Mouse (Mus musculus) intestine, embryonic 14.5 days (tissue): ENCODE measurements around the gene Abca4. TPM values are rescaled to one million over a fixed set of nuclear protein-coding genes. Genes with fewer than 3 reads are reported as not detected.

Source experiments
- ATAC-seq: fragments of 200-750 bp; cut with Nextera tagmentation; replicated peaks from 2 replicates; pipeline ENCODE4 v1.8.0; 2017; ENCODE audit warnings: low read depth, moderate number of reproducible peaks, moderate TSS enrichment, moderate library complexity; ENCODE audit not compliant: low FRiP score, low TSS enrichment
- DNase-seq: peaks from one replicate; pipeline ENCODE4 v3.0.0-alpha.2; 2018; ENCODE audit warnings: low spot score
- H3K27ac ChIP-seq: fragments of 300-500 bp; sonication (generic); 2 replicates; pipeline ENCODE4 v1.5.1; 2014; ENCODE audit warnings: low read depth, mild to moderate bottlenecking, control low read depth
- H3K27me3 ChIP-seq: fragments of 300-500 bp; sonication (generic); replicated peaks from 2 replicates; pipeline ENCODE4 v1.6.1; 2014; ENCODE audit warnings: low read length, control low read depth; ENCODE audit not compliant: control insufficient read depth, insufficient read depth
- H3K36me3 ChIP-seq: fragments of 300-500 bp; sonication (generic); 2 replicates; pipeline ENCODE4 v1.6.1; 2014; ENCODE audit warnings: low read length, control low read depth; ENCODE audit not compliant: control insufficient read depth, insufficient read depth
- H3K4me1 ChIP-seq: fragments of 300-500 bp; sonication (generic); replicated peaks from 2 replicates; pipeline ENCODE4 v1.6.1; 2014; ENCODE audit warnings: low read length, control low read depth, mixed read lengths; ENCODE audit not compliant: control insufficient read depth, insufficient read depth
- H3K4me2 ChIP-seq: fragments of 300-500 bp; sonication (generic); 2 replicates; pipeline ENCODE4 v1.6.1; 2014; ENCODE audit warnings: low read length
- H3K4me3 ChIP-seq: fragments of 300-500 bp; sonication (generic); 2 replicates; pipeline ENCODE4 v1.5.1; 2014; ENCODE audit warnings: low read depth, low read length, control low read depth, mixed read lengths
- H3K9ac ChIP-seq: fragments of 300-500 bp; sonication (generic); 2 replicates; pipeline ENCODE4 v1.6.1; 2014; ENCODE audit warnings: mild to moderate bottlenecking, low read length
- H3K9me3 ChIP-seq: fragments of 300-500 bp; sonication (generic); 2 replicates; pipeline ENCODE4 v1.6.1; 2016; ENCODE audit warnings: low read length, control low read depth; ENCODE audit not compliant: control insufficient read depth
- WGBS: fragments of 180-500 bp; shearing (Covaris S2); extraction: QIAGEN DNeasy Blood & Tissue Kit; methylation state at CpG from one replicate; pipeline ENCODE4 v1.1.7; 2014; 5-methylcytosine and 5-hydroxymethylcytosine counted together
- polyA plus RNA-seq: library from polyadenylated mRNA; unstranded; fragments of >200 nt; fragmentation: Nextera tagmentation; extraction: Ambion mirVana; gene quantifications from 2 replicates; pipeline ENCODE4 v1.2.1, GENCODE M21; 2014

Gene Abca4
- polyA plus RNA-seq = 0.99 and 2.2 TPM in 2 replicates

GRCm38 (mm10) chr3:122043799-122044547 lies at the start of gene Abca4:
Gene Abca4 (plus strand): TSS chr3:122044443.
- DNase-seq = no peak
- no peaks in the 10 kb centered on the region for H3K36me3 ChIP-seq

DNA sequence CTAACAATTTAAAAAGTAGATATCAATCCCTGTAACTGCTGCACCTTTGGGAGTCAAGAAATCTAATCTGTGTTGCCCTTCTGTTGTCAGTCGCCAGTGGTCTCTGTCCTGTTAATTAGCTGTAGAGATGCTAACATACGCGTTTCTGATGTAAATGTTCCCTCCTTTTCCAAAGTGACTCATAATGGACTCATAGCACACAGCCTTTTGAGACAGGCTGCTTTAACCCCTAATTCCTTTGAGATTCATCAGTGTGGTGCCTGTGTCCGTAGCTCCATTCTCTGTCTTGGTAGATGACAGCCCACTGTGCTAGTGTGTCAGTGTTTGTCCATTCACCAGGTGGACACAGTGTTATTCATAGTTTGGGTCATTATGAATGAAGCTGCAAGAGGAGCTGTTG lies 49.1 kb upstream of the Abca4 start:
- Histone ChIP-seq H3K4me2 (no peak overlapping the region), H3K9ac (no peak overlapping the region), H3K36me3 (peaks cover 30% of the 10 kb centered on the region; the same call in 1 of the 2 replicates), H3K27ac (no peak overlapping the region), H3K4me3 (no peak overlapping the region), H3K4me1 (peaks cover 3% of the 10 kb centered on the region), H3K27me3 (no peaks in the 10 kb centered on the region), H3K9me3 (no peaks in the 10 kb centered on the region)
- DNase-seq (no peak), ATAC-seq (no peak)
- 86% methylated on average over 4 of the region's 4 CpGs for WGBS

More at GRCm38 (mm10) chr3:122043799-122044547, at the start of gene Abca4:
- Histone ChIP-seq H3K4me1 (peaks cover 40% of the 10 kb centered on the region), H3K4me2 (peak within 1 kb of the TSS; percentile 28), H3K27me3 (no peaks in the 10 kb centered on the region), H3K9me3 (no peaks in the 10 kb centered on the region), H3K4me3 (no peak within 1 kb of the TSS), H3K9ac (no peak within 1 kb of the TSS), H3K27ac (no peak within 1 kb of the TSS)
- 29% methylated on average over 26 of the region's 26 CpGs for WGBS
- ATAC-seq = no peak

- ATAC-seq = no peak
- no peak overlapping the region for H3K4me3 ChIP-seq
- WGBS = 62% methylated on average over 2 of the region's 2 CpGs
- H3K36me3 ChIP-seq = peaks cover 14% of the 10 kb centered on the region
- no peak for DNase-seq
- H3K9ac ChIP-seq = no peak overlapping the region
- H3K9me3 ChIP-seq = no peaks in the 10 kb centered on the region
- H3K4me2 ChIP-seq = no peak overlapping the region
- H3K27me3 ChIP-seq = no peaks in the 10 kb centered on the region
- H3K4me1 ChIP-seq = peaks cover 4% of the 10 kb centered on the region
- H3K27ac ChIP-seq = no peak overlapping the region
Observed at GRCm38 (mm10) chr3:121999934-122000333, 44.3 kb upstream of the Abca4 start.

DNA sequence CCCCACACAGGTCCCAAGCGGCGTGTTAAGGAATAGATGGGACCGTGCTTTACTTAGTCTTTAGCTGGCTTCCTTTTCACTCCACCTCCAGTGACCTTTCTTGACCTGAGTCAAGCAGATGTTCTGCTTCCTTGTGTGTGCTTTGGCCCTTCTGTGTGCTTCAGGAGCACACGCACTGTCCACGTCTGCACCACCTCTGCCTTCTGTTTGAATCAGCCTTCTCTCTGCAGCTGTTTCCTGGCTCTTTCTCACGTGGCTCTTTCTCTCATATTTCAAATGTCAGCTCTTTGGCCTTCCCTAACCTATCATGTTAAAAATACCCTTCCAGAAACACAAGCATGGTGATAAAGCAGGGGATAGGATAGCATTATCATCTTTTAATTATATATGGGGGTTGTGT lies 42.7 kb upstream of the Abca4 start:
- peaks cover 4% of the 10 kb centered on the region for H3K4me1 ChIP-seq
- H3K4me3 ChIP-seq = no peak overlapping the region
- H3K36me3 ChIP-seq = peaks cover 21% of the 10 kb centered on the region
- no peak overlapping the region for H3K4me2 ChIP-seq
- H3K9me3 ChIP-seq = no peaks in the 10 kb centered on the region
- no peak overlapping the region for H3K27ac ChIP-seq
- 48% methylated on average over 6 of the region's 6 CpGs for WGBS
- DNase-seq = no peak
- H3K9ac ChIP-seq = no peak overlapping the region
- ATAC-seq = no peak
- no peaks in the 10 kb centered on the region for H3K27me3 ChIP-seq

- no peaks in the 10 kb centered on the region for H3K27me3 ChIP-seq
- H3K36me3 ChIP-seq = peaks cover 66% of the 10 kb centered on the region
- DNase-seq = no peak
- no peak overlapping the region for H3K4me2 ChIP-seq
- no peaks in the 10 kb centered on the region for H3K9me3 ChIP-seq
- 91% methylated on average over 5 of the region's 5 CpGs for WGBS
- H3K4me1 ChIP-seq = no peaks in the 10 kb centered on the region
- H3K27ac ChIP-seq = no peak overlapping the region
- no peak for ATAC-seq
- H3K4me3 ChIP-seq = no peak overlapping the region
- no peak overlapping the region for H3K9ac ChIP-seq
Observed at GRCm38 (mm10) chr3:122009818-122010217, 34.4 kb upstream of the Abca4 start.

DNA sequence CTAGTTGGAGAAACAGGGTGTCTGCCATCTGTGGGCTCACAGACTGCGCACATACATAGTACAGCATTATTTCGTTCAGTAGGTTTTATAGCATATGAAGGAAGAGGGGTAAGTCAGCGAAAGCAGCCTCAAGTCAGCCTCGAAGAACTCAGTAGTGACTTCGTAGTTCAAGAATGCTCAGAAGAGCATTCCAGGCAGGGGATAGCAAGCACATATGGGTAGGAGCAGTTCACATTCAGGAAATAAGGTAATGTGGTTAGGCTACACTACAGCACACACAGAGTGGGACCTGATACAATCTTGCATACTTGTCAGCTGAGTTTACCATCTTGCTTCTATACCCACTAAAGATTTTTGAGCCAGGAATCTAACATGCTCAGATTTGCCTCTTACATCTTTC lies 34.0 kb upstream of the Abca4 start:
- Histone ChIP-seq H3K4me2 (no peak overlapping the region), H3K9me3 (no peaks in the 10 kb centered on the region), H3K27me3 (no peaks in the 10 kb centered on the region), H3K36me3 (peaks cover 69% of the 10 kb centered on the region), H3K9ac (no peak overlapping the region), H3K27ac (no peak overlapping the region), H3K4me3 (no peak overlapping the region), H3K4me1 (no peaks in the 10 kb centered on the region)
- DNase-seq = no peak
- 83% methylated on average over 5 of the region's 5 CpGs for WGBS
- ATAC-seq = no peak

DNA sequence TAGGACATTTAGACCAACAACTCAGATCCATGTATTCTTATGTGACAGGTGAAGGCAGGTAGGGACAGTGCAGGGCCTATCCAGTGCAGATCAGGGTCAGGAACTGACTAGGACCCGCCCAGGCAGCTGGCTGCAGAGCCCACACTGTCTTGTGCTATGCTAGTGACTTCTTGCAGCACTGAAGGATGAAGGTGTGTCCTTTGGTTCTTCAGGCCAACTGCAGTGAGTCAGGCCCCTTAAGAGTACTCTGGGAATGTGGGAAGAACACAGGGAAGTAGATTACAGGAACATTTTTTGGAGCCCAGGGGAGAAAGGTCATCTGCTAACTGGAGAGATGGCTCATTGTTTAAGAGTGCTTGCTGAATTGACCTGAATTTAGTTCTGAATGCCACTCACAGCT lies 31.8 kb upstream of the Abca4 start:
- H3K27me3 ChIP-seq = no peaks in the 10 kb centered on the region
- ATAC-seq = 0 out of 2 replicates have a peak, but pooled peaks have one; percentile 8
- H3K27ac ChIP-seq = no peak overlapping the region
- H3K4me1 ChIP-seq = no peaks in the 10 kb centered on the region
- H3K4me3 ChIP-seq = no peak overlapping the region
- 81% methylated on average over 1 of the region's 1 CpGs for WGBS
- H3K4me2 ChIP-seq = no peak overlapping the region
- no peaks in the 10 kb centered on the region for H3K9me3 ChIP-seq
- H3K36me3 ChIP-seq = peaks cover 59% of the 10 kb centered on the region
- no peak for DNase-seq
- no peak overlapping the region for H3K9ac ChIP-seq

DNA sequence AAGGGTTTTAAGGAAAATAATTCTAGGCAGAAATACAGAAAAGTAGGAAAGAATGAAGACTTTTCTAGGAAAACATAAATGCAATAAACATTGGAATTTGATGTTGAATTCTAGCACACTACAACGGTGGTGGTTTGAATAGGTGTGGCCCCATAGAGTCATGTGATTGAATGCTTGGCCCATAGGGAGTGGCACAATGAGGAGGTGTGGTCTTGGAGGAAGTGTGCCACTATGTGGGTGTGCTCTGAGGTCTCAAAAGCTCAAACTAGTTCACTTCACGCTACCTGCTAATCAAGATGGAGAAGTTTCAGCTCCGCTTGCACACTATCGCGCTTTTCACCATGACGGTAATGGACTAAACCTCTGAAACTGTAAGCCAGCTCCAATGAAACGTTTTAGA lies 25.8 kb upstream of the Abca4 start:
- Histone ChIP-seq H3K4me2 (no peak overlapping the region), H3K4me3 (no peak overlapping the region), H3K4me1 (no peaks in the 10 kb centered on the region), H3K27me3 (no peaks in the 10 kb centered on the region), H3K27ac (no peak overlapping the region), H3K36me3 (peaks cover 19% of the 10 kb centered on the region), H3K9ac (no peak overlapping the region), H3K9me3 (no peaks in the 10 kb centered on the region)
- DNase-seq = no peak
- WGBS = 94% methylated on average over 7 of the region's 7 CpGs
- no peak for ATAC-seq

- Histone ChIP-seq H3K27ac (no peak overlapping the region), H3K4me2 (no peak overlapping the region), H3K4me1 (no peaks in the 10 kb centered on the region), H3K9ac (no peak overlapping the region), H3K9me3 (no peaks in the 10 kb centered on the region), H3K27me3 (no peaks in the 10 kb centered on the region), H3K36me3 (peaks cover 16% of the 10 kb centered on the region), H3K4me3 (no peak overlapping the region)
- DNase-seq (no peak), ATAC-seq (no peak)
- 87% methylated on average over 5 of the region's 5 CpGs for whole genome bisulfite sequencing
Observed at GRCm38 (mm10) chr3:122019159-122019558, 25.1 kb upstream of the Abca4 start.
